Mouse (Mus musculus) MEL (cell line): Measurements from ENCODE around the gene Ass1.

ENCODE experiments used
- CTCF ChIP-seq, 3 experiments: IDR thresholded peaks in 2 of 3; conservative IDR thresholded peaks in 1 of 3; 2 replicates each; pipeline ENCODE4 v1.5.1; 2011 to 2012; ENCODE audit warnings: low read length in 3 of 3, low read depth in 2 of 3, mild to moderate bottlenecking in 2 of 3, improper control_type of control experiment in 1 of 3, inconsistent platforms in 1 of 3, mixed read lengths in 1 of 3, moderate library complexity in 1 of 3; ENCODE audit not compliant: control insufficient read depth in 1 of 3, insufficient read depth in 1 of 3, poor library complexity in 1 of 3, severe bottlenecking in 1 of 3
- ELF1 ChIP-seq: IDR thresholded peaks from 2 replicates; pipeline ENCODE4 v1.6.1; 2014; ENCODE audit warnings: low read depth, mild to moderate bottlenecking, inconsistent platforms, low read length, improper control_type of control experiment, moderate library complexity
- EP300 ChIP-seq, 2 experiments: IDR thresholded peaks; 2 replicates each; pipeline ENCODE4 v1.6.1; 2011; ENCODE audit warnings: improper control_type of control experiment in 2 of 2, low read length in 2 of 2, low read depth in 1 of 2, mild to moderate bottlenecking in 1 of 2
- GATA1 ChIP-seq: IDR thresholded peaks from 2 replicates; pipeline ENCODE4 v1.6.1; 2011; ENCODE audit warnings: low read depth, low read length, improper control_type of control experiment
- MAFK ChIP-seq: IDR thresholded peaks from 2 replicates; pipeline ENCODE4 v1.6.1; 2011; ENCODE audit warnings: low read depth, mild to moderate bottlenecking, low read length, improper control_type of control experiment, borderline replicate concordance
- NELFE ChIP-seq: IDR thresholded peaks from 2 replicates; pipeline ENCODE4 v1.6.1; 2011; ENCODE audit warnings: low read depth, low read length, improper control_type of control experiment
- NRF1 ChIP-seq: IDR thresholded peaks from 2 replicates; pipeline ENCODE4 v1.6.1; 2014; ENCODE audit warnings: low read depth, mild to moderate bottlenecking, inconsistent platforms, low read length, improper control_type of control experiment, moderate library complexity; ENCODE audit not compliant: poor library complexity, insufficient read depth, severe bottlenecking
- POLR2A ChIP-seq, 2 experiments: IDR thresholded peaks; 2 replicates each; pipeline ENCODE4 v1.6.1; 2011 to 2012; ENCODE audit warnings: low read length in 2 of 2, mild to moderate bottlenecking in 2 of 2, control low read depth in 1 of 2, improper control_type of control experiment in 1 of 2, low read depth in 1 of 2, moderate library complexity in 1 of 2; ENCODE audit not compliant: control insufficient read depth in 1 of 2, insufficient read depth in 1 of 2, poor library complexity in 1 of 2
- SIN3A ChIP-seq: IDR thresholded peaks from 2 replicates; pipeline ENCODE4 v1.6.1; 2012; ENCODE audit warnings: low read length, improper control_type of control experiment, inconsistent platforms

DNA sequence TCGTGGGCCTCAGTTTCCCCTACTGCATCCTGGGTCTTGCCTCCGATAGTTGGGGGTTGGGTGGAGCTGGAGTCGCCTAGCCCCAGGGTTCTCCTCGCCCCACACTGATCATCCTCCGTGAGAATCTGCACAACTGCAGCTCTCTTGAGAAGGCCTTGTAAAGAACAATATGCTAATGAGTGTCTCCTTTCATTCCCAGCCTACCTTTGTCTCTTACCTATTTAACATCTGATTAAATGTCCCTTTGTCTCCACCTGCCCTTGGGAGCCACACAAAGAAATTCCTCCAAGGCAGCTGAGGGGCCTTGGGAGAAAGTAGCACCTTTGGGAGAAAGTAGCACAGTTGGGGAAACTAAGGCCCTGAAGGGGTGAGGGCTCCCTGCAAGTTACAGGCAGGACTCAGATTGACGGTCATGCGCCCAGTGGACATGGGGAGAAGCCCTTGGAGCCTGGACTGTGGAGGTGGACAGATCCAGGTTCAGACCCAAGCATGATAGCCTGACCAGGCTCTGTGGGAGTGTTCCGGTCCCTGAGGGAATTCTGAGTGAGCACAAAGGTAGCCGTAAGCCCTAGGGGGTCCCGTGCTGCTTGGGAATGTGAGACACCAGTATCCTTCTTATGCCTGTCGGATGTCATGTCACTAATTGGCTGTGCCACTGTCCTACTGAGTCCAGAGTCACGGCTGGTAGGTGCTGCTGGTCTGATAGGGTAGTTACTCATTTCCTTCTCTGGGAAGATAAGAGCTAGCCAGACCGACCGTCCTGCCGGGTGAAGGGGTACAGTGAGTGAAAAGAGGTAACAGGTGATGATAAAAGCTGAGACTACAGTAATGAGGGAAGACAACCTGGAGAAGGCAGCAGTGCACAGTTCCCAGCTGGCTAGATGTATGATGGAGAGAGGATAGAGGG, 32.9 kb downstream of the Ass1 start:
- no peak for TF ChIP-seq CTCF (IDR thresholded peaks at IDR 0.05 in 2 of 3, conservative IDR thresholded peaks at IDR 0.05 in 1 of 3; ENCODE audit: control insufficient read depth in 1 of 3, insufficient read depth in 1 of 3, low read depth in 2 of 3, low read length in 3 of 3, poor library complexity in 1 of 3, severe bottlenecking in 1 of 3)
- no peak for TF ChIP-seq MAFK
- TF ChIP-seq EP300 (IDR thresholded peaks at IDR 0.05; ENCODE audit: low read depth in 1 of 2, low read length in 2 of 2), result peak; percentile 41 to 70
- no peak for TF ChIP-seq NELFE
- TF ChIP-seq NRF1, result no peak
- TF ChIP-seq POLR2A (IDR thresholded peaks at IDR 0.05; ENCODE audit: control insufficient read depth in 1 of 2, insufficient read depth in 1 of 2, low read depth in 1 of 2, low read length in 2 of 2, poor library complexity in 1 of 2), result no peak
- no peak for TF ChIP-seq SIN3A
- TF ChIP-seq ELF1, result no peak
- TF ChIP-seq GATA1, result peak; percentile 77
